Mouse (Mus musculus): ENCODE data around the gene 1700003F12Rik. TPM values are rescaled to one million over a fixed set of nuclear protein-coding genes. Genes with fewer than 3 reads are reported as not detected.

Gene 1700003F12Rik
- 1.1 and 1.6 TPM in 2 replicates for polyA plus RNA-seq (2016; fragmentation: Nextera tagmentation; extraction: Ambion mirVana)

DNA sequence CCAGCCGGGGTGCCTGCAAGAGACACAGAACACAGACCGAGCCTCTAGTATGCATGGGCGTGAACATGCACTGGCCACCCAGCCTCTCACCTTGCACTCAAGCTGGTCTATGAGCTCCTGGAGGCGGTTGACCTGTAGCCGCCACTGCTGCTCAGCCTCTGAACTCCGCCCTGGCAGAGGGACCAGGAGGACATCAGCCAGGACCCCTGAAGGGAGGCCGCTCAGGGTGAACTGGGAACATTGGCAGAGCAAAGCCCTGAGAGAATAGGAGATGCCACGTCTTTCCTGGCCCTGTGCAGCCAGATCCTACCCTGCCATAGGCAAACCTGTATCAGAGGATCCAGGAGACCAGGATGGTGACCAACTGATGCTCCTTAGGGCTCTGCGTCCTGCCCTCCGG is at the start of gene 1700003F12Rik:
Gene 1700003F12Rik (plus strand): TSS at position 375 of the 400 bp plus-strand sequence.
- Histone ChIP-seq H3K36me3 (no peaks in the 10 kb centered on the region), H3K27ac (no peak within 1 kb of the TSS), H3K27me3 (ENCODE audit: low read depth, poor library complexity, severe bottlenecking) (peaks cover 34% of the 10 kb centered on the region), H3K4me3 (no peak within 1 kb of the TSS), H3K9me3 (replicated peaks) (no peaks in the 10 kb centered on the region), H3K4me1 (peaks cover 19% of the 10 kb centered on the region)
- whole genome bisulfite sequencing, result 90% methylated on average over 10 of the region's 10 CpGs
- DNase-seq (ENCODE audit: low spot score), result no peak

DNA sequence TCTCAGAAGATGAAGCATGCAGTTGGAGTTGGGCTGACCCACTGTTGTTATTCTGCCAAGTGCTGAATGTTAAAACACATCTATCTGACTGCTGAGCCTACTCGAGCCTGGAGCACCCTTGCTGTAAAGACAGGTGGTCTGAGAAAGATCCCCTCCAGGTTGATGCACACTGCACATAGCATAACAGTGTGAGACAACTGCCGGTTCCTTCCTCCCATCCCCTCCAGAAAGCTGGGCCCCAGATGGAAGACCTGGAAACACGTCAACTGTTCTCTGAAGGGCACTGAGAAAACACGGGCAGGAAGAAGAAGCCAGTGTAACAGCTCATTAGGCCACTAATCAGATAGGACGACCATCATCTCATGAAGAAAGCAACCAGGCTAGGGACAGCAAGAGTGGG is 48.3 kb upstream of the 1700003F12Rik start:
- H3K27me3 ChIP-seq (ENCODE audit: low read depth, poor library complexity, severe bottlenecking), result no peaks in the 10 kb centered on the region
- H3K27ac ChIP-seq, result no peak overlapping the region
- DNase-seq (ENCODE audit: low spot score), result no peak
- no peak overlapping the region for H3K4me3 ChIP-seq
- peaks cover 27% of the 10 kb centered on the region for H3K36me3 ChIP-seq
- no peaks in the 10 kb centered on the region for H3K9me3 ChIP-seq (replicated peaks)
- WGBS, result 78% methylated on average over 5 of the region's 5 CpGs
- no peaks in the 10 kb centered on the region for H3K4me1 ChIP-seq

DNA sequence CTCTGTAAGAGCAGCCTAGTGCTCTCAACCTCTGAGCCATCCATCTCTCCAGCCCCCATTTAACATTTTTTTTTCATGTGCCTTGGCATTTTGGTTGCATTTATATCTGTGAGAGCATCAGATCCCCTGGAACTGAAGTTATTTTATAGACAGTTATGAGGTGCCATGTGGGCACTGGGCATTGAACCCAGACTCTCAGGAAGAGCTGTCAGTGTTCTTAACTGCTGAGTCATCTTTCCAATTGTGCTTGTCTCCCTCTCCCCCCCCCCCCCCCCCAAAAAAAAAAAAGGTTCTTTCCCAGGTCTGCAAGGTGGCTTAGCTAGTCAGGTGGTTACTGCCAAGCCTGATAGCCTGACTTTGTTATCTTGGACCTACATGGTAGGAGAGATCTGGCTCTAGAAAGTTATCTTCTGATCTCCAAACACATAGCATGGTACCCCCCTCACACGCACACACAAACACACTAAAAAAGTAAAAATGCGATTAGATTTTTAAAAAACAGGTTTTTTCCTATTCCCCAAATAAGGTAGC is 47.1 kb upstream of the 1700003F12Rik start:
- Histone ChIP-seq H3K9me3 (replicated peaks) (no peaks in the 10 kb centered on the region), H3K4me1 (no peaks in the 10 kb centered on the region), H3K27me3 (ENCODE audit: low read depth, poor library complexity, severe bottlenecking) (no peaks in the 10 kb centered on the region), H3K27ac (no peak overlapping the region), H3K36me3 (peaks cover 35% of the 10 kb centered on the region), H3K4me3 (no peak overlapping the region)
- DNase-seq (ENCODE audit: low spot score), result no peak
- 92% methylated on average over 2 of the region's 2 CpGs for WGBS

DNA sequence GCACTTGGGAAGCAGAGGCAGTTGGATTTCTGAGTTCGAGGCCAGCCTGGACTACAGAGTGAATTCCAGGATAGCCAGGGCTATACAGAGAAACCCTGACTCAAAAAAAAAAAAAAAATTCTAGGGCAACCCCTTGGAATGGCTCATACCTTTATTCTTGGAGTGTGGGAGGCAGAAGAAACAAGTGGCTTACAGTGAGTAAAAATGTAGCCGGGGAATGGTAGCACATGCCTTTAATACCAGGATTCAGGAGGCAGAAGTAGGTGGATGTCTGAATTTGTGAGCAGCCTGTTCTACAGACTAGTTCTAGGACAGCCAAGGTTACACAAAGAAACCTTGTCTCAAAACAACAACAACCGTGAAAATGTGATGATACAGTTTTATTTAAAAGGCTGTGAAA is 46.1 kb upstream of the 1700003F12Rik start:
- H3K27me3 ChIP-seq (ENCODE audit: low read depth, poor library complexity, severe bottlenecking), result no peaks in the 10 kb centered on the region
- no peak for DNase-seq (ENCODE audit: low spot score)
- H3K27ac ChIP-seq, result no peak overlapping the region
- H3K4me1 ChIP-seq, result no peaks in the 10 kb centered on the region
- WGBS, result 96% methylated on average over 3 of the region's 3 CpGs
- H3K9me3 ChIP-seq (replicated peaks), result no peaks in the 10 kb centered on the region
- no peak overlapping the region for H3K4me3 ChIP-seq
- peaks cover 45% of the 10 kb centered on the region for H3K36me3 ChIP-seq

DNA sequence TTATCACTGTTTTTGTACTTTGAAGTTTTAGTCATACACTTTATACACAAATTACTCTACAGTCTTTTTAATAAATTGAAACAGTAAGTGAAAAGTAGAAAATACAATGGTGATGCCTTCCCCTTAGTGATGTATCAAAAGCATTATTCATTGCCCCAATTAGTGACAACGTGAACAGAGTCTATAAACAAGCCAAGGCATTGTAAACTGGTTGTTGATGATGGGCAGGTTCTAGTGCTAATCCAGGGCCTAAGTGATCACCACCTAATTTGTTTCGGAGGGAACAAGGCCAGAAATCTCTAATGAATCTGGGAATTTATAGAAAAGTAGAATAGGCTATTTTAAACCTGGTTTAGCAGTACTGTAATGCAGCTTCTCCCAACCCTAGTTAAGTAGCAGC is 39.8 kb upstream of the 1700003F12Rik start:
- DNase-seq (ENCODE audit: low spot score), result no peak
- no peaks in the 10 kb centered on the region for H3K9me3 ChIP-seq (replicated peaks)
- WGBS, result 70% methylated on average over 2 of the region's 2 CpGs
- H3K4me1 ChIP-seq, result no peaks in the 10 kb centered on the region
- no peak overlapping the region for H3K4me3 ChIP-seq
- H3K27me3 ChIP-seq (ENCODE audit: low read depth, poor library complexity, severe bottlenecking), result no peaks in the 10 kb centered on the region
- H3K36me3 ChIP-seq, result peaks cover 84% of the 10 kb centered on the region
- no peak overlapping the region for H3K27ac ChIP-seq

DNA sequence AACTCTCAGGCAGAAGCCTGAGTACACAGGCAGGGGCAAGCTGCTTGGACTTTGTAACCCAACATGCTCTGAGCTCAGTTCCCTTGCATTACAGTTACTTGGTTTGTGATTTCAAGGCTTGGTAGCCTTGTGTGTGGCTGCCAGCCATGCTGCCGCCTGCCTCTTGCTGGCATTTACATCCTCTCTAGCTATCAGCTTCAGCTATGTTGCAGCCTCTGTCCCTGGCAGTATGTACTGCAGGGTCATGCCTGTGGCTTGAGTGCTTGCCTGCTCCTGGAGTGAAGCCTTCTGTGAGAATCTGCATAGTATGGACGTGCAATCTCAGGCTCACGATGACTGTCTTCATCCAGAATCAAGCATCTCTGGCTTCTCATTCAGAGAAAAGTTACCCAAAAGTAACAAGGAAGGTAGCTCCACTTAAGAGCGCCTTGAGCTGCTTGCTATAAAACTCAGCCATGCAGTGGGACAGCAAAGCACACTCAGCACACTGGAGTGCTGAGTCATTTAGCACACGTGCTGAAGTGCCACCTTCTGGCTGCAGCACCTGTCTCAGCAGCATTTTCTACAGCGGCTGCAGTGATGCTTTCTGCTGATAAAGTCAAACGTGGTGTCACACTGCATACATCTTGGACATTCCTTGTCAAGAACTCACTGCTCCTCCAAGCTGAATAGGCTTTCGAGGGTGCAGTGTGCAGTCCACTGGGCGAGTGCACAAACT is 39.2 kb upstream of the 1700003F12Rik start:
- Histone ChIP-seq H3K4me1 (no peaks in the 10 kb centered on the region), H3K9me3 (replicated peaks) (no peaks in the 10 kb centered on the region), H3K27ac (no peak overlapping the region), H3K4me3 (no peak overlapping the region), H3K36me3 (peaks cover 90% of the 10 kb centered on the region), H3K27me3 (ENCODE audit: low read depth, poor library complexity, severe bottlenecking) (no peaks in the 10 kb centered on the region)
- DNase-seq (ENCODE audit: low spot score), result no peak
- WGBS, result 78% methylated on average over 9 of the region's 9 CpGs

DNA sequence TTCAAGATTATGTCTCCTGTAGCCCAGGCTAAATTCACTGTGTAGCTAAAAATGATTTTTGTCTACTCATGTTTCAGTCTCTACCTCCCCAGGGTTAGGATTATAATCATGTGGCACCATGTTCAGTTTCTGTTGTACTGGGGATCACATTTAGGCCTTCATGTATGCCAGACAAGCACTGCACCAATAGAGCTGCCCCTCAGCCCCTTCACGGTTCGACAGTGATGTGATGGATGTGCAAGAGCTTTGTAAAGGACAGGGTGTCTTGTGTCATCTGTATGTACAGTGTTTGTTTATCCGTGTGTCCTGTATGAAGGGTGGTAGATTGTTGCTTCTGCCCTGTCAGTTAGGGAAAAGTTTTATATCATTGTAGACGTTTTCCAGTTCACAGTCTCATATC is 38.4 kb upstream of the 1700003F12Rik start:
- no peaks in the 10 kb centered on the region for H3K4me1 ChIP-seq
- H3K36me3 ChIP-seq, result peaks cover 88% of the 10 kb centered on the region
- no peak for DNase-seq (ENCODE audit: low spot score)
- 95% methylated on average over 4 of the region's 4 CpGs for WGBS
- H3K4me3 ChIP-seq, result no peak overlapping the region
- H3K27me3 ChIP-seq (ENCODE audit: low read depth, poor library complexity, severe bottlenecking), result no peaks in the 10 kb centered on the region
- H3K27ac ChIP-seq, result no peak overlapping the region
- H3K9me3 ChIP-seq (replicated peaks), result no peaks in the 10 kb centered on the region

DNA sequence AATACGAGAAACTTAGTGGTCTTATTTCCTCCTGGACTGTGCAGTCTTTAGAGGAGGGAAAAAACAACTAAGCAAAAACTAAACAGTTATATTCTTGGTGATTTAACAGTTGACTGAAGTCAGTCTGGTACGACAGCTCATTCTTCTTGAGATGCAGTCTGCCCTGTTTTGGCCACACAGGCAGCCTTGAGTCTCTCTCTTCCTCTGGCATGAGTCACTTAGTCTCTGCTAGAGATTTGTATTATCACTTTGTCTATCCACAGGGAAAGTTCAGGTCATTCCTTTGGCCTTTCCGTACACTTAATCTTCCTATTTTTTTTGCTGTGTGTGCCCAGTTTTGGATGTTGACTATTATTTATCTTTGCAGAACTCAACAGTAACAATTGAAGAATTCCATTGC is 36.7 kb upstream of the 1700003F12Rik start:
- H3K9me3 ChIP-seq (replicated peaks), result no peaks in the 10 kb centered on the region
- H3K36me3 ChIP-seq, result peaks cover 82% of the 10 kb centered on the region
- no peak for DNase-seq (ENCODE audit: low spot score)
- no peak overlapping the region for H3K27ac ChIP-seq
- no peak overlapping the region for H3K4me3 ChIP-seq
- 93% methylated on average over 3 of the region's 3 CpGs for WGBS
- no peaks in the 10 kb centered on the region for H3K27me3 ChIP-seq (ENCODE audit: low read depth, poor library complexity, severe bottlenecking)
- no peaks in the 10 kb centered on the region for H3K4me1 ChIP-seq

DNA sequence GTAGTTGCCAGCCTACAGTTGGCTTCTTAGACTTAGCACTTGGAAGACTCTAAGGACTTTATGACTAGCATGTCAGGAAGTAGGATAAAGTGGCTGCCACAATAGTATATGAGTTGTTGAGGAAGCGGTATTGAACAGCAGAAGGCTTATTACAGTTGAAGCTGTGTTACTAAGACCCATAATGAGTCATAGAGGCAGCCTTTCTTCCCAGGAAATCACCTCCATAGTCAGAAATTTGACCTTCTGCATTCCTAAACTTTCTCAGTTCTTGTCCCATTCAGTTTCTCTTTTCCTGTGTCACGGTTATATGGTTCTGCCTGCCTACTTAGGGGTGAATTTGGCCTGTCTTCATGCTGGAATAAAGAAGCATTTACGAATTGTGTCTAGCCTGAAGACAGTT is 29.9 kb upstream of the 1700003F12Rik start:
- no peak overlapping the region for H3K4me3 ChIP-seq
- no peaks in the 10 kb centered on the region for H3K9me3 ChIP-seq (replicated peaks)
- H3K27me3 ChIP-seq (ENCODE audit: low read depth, poor library complexity, severe bottlenecking), result no peaks in the 10 kb centered on the region
- peaks cover 79% of the 10 kb centered on the region for H3K36me3 ChIP-seq
- whole genome bisulfite sequencing, result 86% methylated on average over 3 of the region's 3 CpGs
- H3K27ac ChIP-seq, result no peak overlapping the region
- H3K4me1 ChIP-seq, result no peaks in the 10 kb centered on the region
- no peak for DNase-seq (ENCODE audit: low spot score)

DNA sequence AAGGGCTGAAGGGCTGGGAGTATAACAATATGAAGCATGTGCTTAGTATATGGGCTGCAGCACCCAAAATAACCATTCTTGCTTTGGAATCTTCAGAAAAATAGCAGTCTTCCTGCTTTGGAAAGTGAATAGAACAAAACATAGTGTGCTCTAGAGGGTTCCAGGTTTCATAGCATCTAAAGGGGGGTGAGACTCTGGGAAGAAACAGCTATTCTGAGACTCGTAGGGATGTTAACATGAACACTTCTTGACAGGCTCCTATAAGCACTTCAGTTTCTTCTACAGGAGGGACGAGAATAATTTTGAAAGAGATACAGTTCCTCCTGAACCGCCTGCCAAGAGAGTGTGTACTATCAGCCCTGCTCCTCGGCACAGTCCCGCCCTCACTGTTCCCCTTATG is 29.5 kb upstream of the 1700003F12Rik start:
- Histone ChIP-seq H3K27ac (no peak overlapping the region), H3K36me3 (peaks cover 79% of the 10 kb centered on the region)
- WGBS, result 95% methylated on average over 5 of the region's 5 CpGs

DNA sequence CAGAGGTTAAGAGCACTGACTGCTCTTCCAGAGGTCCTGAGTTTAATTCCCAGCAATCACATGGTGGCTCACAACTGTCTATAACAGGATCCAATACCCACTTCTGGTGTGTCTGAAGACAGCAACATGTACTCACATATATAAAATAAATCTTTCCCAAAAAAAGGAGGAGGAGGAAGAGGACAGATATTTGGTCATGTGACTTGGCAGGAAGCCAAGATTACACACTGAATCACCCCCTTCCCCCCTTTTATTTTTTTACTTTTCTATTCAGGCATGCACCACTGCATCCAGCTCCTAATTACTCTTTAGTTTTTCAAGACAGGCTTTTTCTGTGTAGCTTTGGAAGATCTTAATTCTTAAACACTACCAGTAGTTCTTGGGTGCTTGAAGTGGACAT is 25.4 kb upstream of the 1700003F12Rik start:
- H3K4me1 ChIP-seq, result no peaks in the 10 kb centered on the region
- no peaks in the 10 kb centered on the region for H3K9me3 ChIP-seq (replicated peaks)
- no peak overlapping the region for H3K27ac ChIP-seq
- H3K27me3 ChIP-seq (ENCODE audit: low read depth, poor library complexity, severe bottlenecking), result no peaks in the 10 kb centered on the region
- DNase-seq (ENCODE audit: low spot score), result no peak
- peaks cover 90% of the 10 kb centered on the region for H3K36me3 ChIP-seq
- H3K4me3 ChIP-seq, result no peak overlapping the region

More for the DNA sequence above, 29.5 kb upstream of the 1700003F12Rik start:
- H3K4me3 ChIP-seq, result no peak overlapping the region
- DNase-seq (ENCODE audit: low spot score), result no peak
- H3K4me1 ChIP-seq, result no peaks in the 10 kb centered on the region
- H3K27me3 ChIP-seq (ENCODE audit: low read depth, poor library complexity, severe bottlenecking), result no peaks in the 10 kb centered on the region
- H3K9me3 ChIP-seq (replicated peaks), result no peaks in the 10 kb centered on the region

DNA sequence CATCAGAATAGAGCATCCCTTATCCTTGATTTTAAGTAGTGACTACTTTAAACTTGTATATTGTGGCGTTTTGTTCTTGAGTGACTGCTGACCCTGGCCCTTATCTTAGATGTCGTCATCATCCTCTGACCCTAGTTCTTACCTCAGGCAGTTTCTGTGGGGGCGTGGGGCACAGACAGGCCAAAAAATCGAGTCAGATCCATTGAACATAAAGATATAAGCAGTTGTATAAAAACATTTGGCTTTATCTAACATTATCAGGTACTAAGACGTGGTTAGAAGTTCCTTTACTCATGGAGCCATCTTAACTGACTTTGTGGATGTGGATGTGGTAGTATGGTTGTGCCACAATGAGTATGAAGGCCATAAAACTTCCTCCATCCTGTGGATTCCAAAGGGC is 24.6 kb upstream of the 1700003F12Rik start:
- Histone ChIP-seq H3K27me3 (ENCODE audit: low read depth, poor library complexity, severe bottlenecking) (no peaks in the 10 kb centered on the region), H3K4me1 (no peaks in the 10 kb centered on the region), H3K27ac (no peak overlapping the region), H3K36me3 (peaks cover 92% of the 10 kb centered on the region), H3K9me3 (replicated peaks) (no peaks in the 10 kb centered on the region), H3K4me3 (no peak overlapping the region)
- no peak for DNase-seq (ENCODE audit: low spot score)
- WGBS, result 94% methylated on average over 5 of the region's 5 CpGs

DNA sequence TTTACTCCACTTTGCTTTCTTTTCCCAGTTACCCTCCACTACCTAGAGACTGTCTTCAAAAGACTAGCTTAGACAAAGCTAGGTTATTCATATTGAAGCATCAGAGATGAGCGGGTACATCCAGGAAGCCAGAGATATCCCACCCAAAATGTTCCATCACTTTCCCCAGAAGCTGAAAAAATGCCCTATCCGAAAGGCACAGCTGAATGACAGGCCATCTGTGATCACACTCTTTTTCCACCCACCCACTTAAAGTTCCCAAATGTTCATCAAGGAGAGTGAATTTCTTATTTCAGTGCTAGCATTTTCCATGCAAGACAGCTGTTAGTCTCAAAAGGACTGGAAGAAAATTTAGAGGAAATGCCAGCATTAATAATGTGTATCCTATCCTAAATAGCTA is 21.6 kb upstream of the 1700003F12Rik start:
- Histone ChIP-seq H3K4me1 (no peaks in the 10 kb centered on the region), H3K36me3 (peaks cover 93% of the 10 kb centered on the region), H3K9me3 (replicated peaks) (no peaks in the 10 kb centered on the region), H3K27me3 (ENCODE audit: low read depth, poor library complexity, severe bottlenecking) (no peaks in the 10 kb centered on the region), H3K4me3 (no peak overlapping the region), H3K27ac (no peak overlapping the region)
- no peak for DNase-seq (ENCODE audit: low spot score)
- 93% methylated on average over 2 of the region's 2 CpGs for WGBS

DNA sequence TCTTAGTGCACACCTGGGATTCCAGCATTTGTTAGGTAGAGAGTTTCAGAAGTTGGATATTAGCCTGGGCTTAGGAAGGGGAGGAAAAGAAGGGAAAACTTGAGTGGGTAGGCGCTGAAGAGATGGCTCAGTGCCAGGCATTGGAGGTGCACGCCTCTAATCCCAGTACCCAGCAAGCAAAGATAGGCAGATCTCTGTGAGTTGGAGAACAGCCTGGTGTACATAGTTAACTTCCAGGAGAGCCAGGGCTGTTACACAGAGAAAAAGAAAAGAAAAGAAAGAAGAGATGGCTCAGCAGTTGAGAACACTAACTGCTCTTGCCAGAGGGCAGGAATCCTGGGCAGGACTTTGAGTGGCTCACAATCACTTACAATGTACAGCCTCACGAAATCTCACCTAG is 20.4 kb upstream of the 1700003F12Rik start:
- Histone ChIP-seq H3K4me1 (no peaks in the 10 kb centered on the region), H3K9me3 (replicated peaks) (no peaks in the 10 kb centered on the region), H3K27ac (no peak overlapping the region), H3K36me3 (peaks cover 93% of the 10 kb centered on the region), H3K4me3 (no peak overlapping the region), H3K27me3 (ENCODE audit: low read depth, poor library complexity, severe bottlenecking) (no peaks in the 10 kb centered on the region)
- no peak for DNase-seq (ENCODE audit: low spot score)
- WGBS, result 92% methylated on average over 3 of the region's 3 CpGs

Data from limb, embryonic 10.5 days (tissue).